Mouse (Mus musculus) neural tube, embryonic 14.5 days (tissue): ENCODE measurements around the gene Desi2. TPM values are rescaled to one million over a fixed set of nuclear protein-coding genes. Genes with fewer than 3 reads are reported as not detected.
"Not testable (repeated sequence)": the region's sequence is repeated elsewhere in the genome, so short reads cannot be mapped to it uniquely, and the experiment has no call there.

Experiments
- ATAC-seq: fragments of 200-750 bp; cut with Nextera tagmentation; 2 replicates; pipeline ENCODE4 v1.8.0; 2017; ENCODE audit warnings: low read depth, mild to moderate bottlenecking, moderate TSS enrichment, moderate library complexity
- H3K27ac ChIP-seq: fragments of 300-500 bp; sonication (generic); 2 replicates; pipeline ENCODE4 v1.5.1; 2014; ENCODE audit warnings: low read depth, mild to moderate bottlenecking, control low read depth, low read length, moderate library complexity, mixed read lengths
- H3K27me3 ChIP-seq: fragments of 300-500 bp; sonication (generic); 2 replicates; pipeline ENCODE4 v1.6.1; 2014; ENCODE audit warnings: low read length; ENCODE audit not compliant: control insufficient read depth, insufficient read depth
- H3K36me3 ChIP-seq: fragments of 300-500 bp; sonication (generic); 2 replicates; pipeline ENCODE4 v1.6.1; 2014; ENCODE audit warnings: low read length, mixed read lengths; ENCODE audit not compliant: control insufficient read depth, insufficient read depth
- H3K4me1 ChIP-seq: fragments of 300-500 bp; sonication (generic); 2 replicates; pipeline ENCODE4 v1.6.1; 2014; ENCODE audit warnings: low read length; ENCODE audit not compliant: control insufficient read depth, insufficient read depth
- H3K4me2 ChIP-seq: fragments of 300-500 bp; sonication (generic); 2 replicates; pipeline ENCODE4 v1.6.1; 2014; ENCODE audit warnings: mild to moderate bottlenecking, low read depth, low read length, control low read depth
- H3K4me3 ChIP-seq: fragments of 300-500 bp; sonication (generic); 2 replicates; pipeline ENCODE4 v1.5.1; 2014; ENCODE audit warnings: low read depth, low read length, control low read depth, mixed read lengths
- H3K9ac ChIP-seq: fragments of 300-500 bp; sonication (generic); replicated peaks from 2 replicates; pipeline ENCODE4 v1.6.1; 2014; ENCODE audit warnings: low read depth, mild to moderate bottlenecking, control low read depth, low read length, mixed read lengths
- H3K9me3 ChIP-seq: fragments of 300-500 bp; sonication (generic); 2 replicates; pipeline ENCODE4 v1.6.1; 2016; ENCODE audit warnings: low read length; ENCODE audit not compliant: control insufficient read depth
- WGBS: fragments of 180-500 bp; shearing (Covaris S2); extraction: QIAGEN DNeasy Blood & Tissue Kit; methylation state at CpG from one replicate; pipeline ENCODE4 v1.1.7; 2014; 5-methylcytosine and 5-hydroxymethylcytosine counted together
- polyA plus RNA-seq: library from polyadenylated mRNA; unstranded; fragments of >200 nt; fragmentation: Nextera tagmentation; extraction: Ambion mirVana; gene quantifications from 2 replicates; pipeline ENCODE4 v1.2.1, GENCODE M21; 2014

Gene Desi2
- polyA plus RNA-seq, 1 experiment from 2014 or later: 22.3 TPM

DNA sequence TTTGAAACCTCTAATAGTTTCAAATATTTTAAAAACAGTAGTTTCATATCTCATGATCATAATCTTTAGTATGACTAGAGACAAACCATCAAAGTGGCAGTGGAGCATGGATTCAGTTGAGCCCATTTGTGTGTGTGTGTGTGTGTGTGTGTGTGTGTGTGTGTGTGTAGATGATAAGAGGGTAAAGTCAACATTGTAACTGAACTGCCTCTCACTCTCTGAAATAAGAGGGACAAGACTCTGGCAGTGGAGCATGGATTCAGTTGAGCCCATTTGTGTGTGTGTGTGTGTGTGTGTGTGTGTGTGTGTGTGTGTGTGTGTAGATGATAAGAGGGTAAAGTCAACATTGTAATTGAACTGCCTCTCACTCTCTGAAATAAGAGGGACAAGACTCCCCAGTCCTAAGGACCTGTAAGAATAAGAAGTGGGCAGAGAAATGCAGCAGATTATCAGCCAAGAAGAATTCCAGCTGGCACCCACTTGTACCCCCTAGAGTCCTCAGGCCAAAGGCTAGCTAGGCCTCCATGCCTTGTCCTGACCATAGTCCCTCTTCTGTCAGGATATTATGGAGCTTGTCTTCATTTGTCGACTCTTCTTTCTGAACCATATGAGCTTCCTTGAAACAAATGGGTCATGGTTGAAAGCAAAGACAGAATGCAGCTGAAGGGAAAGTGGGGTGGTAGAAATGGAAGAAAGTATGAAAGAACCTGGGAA lies 61.0 kb downstream of the Desi2 start:
- Histone ChIP-seq H3K4me3 (no peak overlapping the region), H3K36me3 (no peaks in the 10 kb centered on the region), H3K9me3 (no peaks in the 10 kb centered on the region), H3K27me3 (no peaks in the 10 kb centered on the region), H3K4me1 (no peaks in the 10 kb centered on the region), H3K4me2 (no peak overlapping the region), H3K9ac (no peak overlapping the region), H3K27ac (no peak overlapping the region)
- WGBS: 92% methylated on average over 1 of the region's 1 CpGs
- no peak for ATAC-seq

GRCm38 (mm10) chr1:178254598-178254997 lies 67.4 kb downstream of the Desi2 start:
- H3K27me3 ChIP-seq: no peaks in the 10 kb centered on the region
- no peak overlapping the region for H3K27ac ChIP-seq
- WGBS: 84% methylated on average over 4 of the region's 4 CpGs
- H3K4me1 ChIP-seq: no peaks in the 10 kb centered on the region
- no peak for ATAC-seq
- no peak overlapping the region for H3K4me3 ChIP-seq
- H3K9ac ChIP-seq: no peak overlapping the region
- H3K4me2 ChIP-seq: no peak overlapping the region
- no peaks in the 10 kb centered on the region for H3K36me3 ChIP-seq
- H3K9me3 ChIP-seq: no peaks in the 10 kb centered on the region

GRCm38 (mm10) chr1:178256351-178256750 lies 69.1 kb downstream of the Desi2 start:
- no peaks in the 10 kb centered on the region for H3K4me1 ChIP-seq
- ATAC-seq: no peak
- 94% methylated on average over 4 of the region's 4 CpGs for WGBS

GRCm38 (mm10) chr1:178258821-178259220 lies 71.6 kb downstream of the Desi2 start:
- H3K9ac ChIP-seq: no peak overlapping the region
- H3K27me3 ChIP-seq: no peaks in the 10 kb centered on the region
- H3K4me2 ChIP-seq: no peak overlapping the region
- H3K36me3 ChIP-seq: no peaks in the 10 kb centered on the region
- H3K9me3 ChIP-seq: no peaks in the 10 kb centered on the region
- H3K4me1 ChIP-seq: no peaks in the 10 kb centered on the region
- 96% methylated on average over 2 of the region's 2 CpGs for WGBS
- no peak for ATAC-seq
- H3K27ac ChIP-seq: no peak overlapping the region
- H3K4me3 ChIP-seq: no peak overlapping the region

More at GRCm38 (mm10) chr1:178256351-178256750, 69.1 kb downstream of the Desi2 start:
- Histone ChIP-seq H3K4me3 (no peak overlapping the region), H3K9ac (no peak overlapping the region), H3K27me3 (no peaks in the 10 kb centered on the region), H3K27ac (no peak overlapping the region), H3K9me3 (no peaks in the 10 kb centered on the region), H3K4me2 (no peak overlapping the region), H3K36me3 (no peaks in the 10 kb centered on the region)

DNA sequence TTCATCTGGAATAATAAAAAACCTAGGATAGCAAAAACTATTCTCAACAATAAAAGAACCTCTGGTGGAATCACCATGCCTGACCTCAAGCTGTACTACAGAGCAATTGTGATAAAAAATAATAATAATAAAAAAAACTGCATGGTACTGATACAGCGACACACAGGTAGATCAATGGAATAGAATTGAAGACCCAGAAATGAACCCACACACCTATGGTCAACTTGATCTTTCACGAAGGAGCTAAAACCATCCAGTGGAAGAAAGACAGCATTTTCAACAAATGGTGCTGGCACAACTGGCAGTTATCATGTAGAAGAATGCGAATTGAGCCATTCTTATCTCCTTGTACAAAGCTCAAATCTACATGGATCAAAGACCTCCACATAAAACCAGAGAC lies 78.2 kb downstream of the Desi2 start:
- H3K9ac ChIP-seq, H3K9me3 ChIP-seq, H3K27me3 ChIP-seq, H3K4me1 ChIP-seq, ATAC-seq, H3K4me3 ChIP-seq, H3K36me3 ChIP-seq, H3K4me2 ChIP-seq, H3K27ac ChIP-seq: not testable (repeated sequence)
- WGBS: 97% methylated on average over 3 of the region's 3 CpGs

DNA sequence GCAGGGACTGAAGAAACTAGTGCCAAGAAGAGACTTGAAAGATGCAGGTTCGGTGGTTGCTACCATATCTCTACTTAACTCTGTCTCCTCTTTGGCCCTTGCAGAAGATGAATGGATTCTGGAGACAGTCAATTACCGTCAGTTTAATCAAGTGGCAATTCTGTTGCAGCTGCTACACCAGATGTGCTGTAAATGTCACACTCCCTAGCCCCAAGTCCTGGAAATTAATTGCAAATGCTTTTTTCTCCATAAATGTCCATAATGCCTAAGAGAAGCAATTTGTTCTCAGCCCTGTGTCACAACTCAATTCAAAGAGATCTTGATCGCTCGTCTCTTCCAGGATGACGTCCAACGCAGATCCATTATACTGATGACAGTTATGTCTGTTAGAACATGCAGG lies 83.4 kb downstream of the Desi2 start:
- Histone ChIP-seq H3K9ac (no peak overlapping the region), H3K4me2 (no peak overlapping the region), H3K27me3 (no peaks in the 10 kb centered on the region), H3K9me3 (no peaks in the 10 kb centered on the region), H3K4me1 (no peaks in the 10 kb centered on the region), H3K27ac (no peak overlapping the region), H3K36me3 (no peaks in the 10 kb centered on the region), H3K4me3 (no peak overlapping the region)
- ATAC-seq: no peak
- 39% methylated on average over 6 of the region's 6 CpGs for WGBS

GRCm38 (mm10) chr1:178275174-178275730 lies 88.0 kb downstream of the Desi2 start:
- peak overlapping the region; percentile 58; the same call in 1 of the 2 replicates for H3K4me3 ChIP-seq
- no peaks in the 10 kb centered on the region for H3K4me1 ChIP-seq
- no peaks in the 10 kb centered on the region for H3K9me3 ChIP-seq
- no peak for ATAC-seq
- no peak overlapping the region for H3K9ac ChIP-seq
- H3K36me3 ChIP-seq: no peaks in the 10 kb centered on the region
- H3K27ac ChIP-seq: no peak overlapping the region
- H3K27me3 ChIP-seq: no peaks in the 10 kb centered on the region
- WGBS: 27% methylated on average over 9 of the region's 9 CpGs
- H3K4me2 ChIP-seq: peak overlapping the region; percentile 68

DNA sequence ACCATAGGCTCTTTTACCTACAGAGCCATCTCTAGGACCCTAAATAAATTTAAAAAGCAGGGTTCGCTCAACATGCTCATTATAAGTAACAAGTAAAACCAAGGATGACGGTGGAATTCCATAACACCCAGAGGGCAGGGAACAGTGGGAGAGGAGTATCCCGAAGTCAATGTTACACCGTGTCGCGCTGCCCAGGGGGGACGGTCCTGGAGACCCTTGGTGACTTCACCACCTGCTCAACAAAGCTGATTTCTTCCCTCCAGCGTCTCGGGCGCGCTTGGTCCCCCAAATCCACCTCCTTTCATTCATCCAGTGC lies 88.5 kb downstream of the Desi2 start:
- peak overlapping the region; percentile 68 for H3K4me2 ChIP-seq
- H3K27ac ChIP-seq: peak overlapping the region; percentile 83
- peak overlapping the region; percentile 91 for H3K9ac ChIP-seq
- H3K27me3 ChIP-seq: no peaks in the 10 kb centered on the region
- no peaks in the 10 kb centered on the region for H3K9me3 ChIP-seq
- H3K4me1 ChIP-seq: no peaks in the 10 kb centered on the region
- H3K4me3 ChIP-seq: peak overlapping the region; percentile 58
- no peaks in the 10 kb centered on the region for H3K36me3 ChIP-seq
- 7% methylated on average over 11 of the region's 11 CpGs for WGBS
- ATAC-seq: peak; percentile 71

GRCm38 (mm10) chr1:178276054-178276911 lies 89.1 kb downstream of the Desi2 start:
- peak; percentile 92 for ATAC-seq
- no peaks in the 10 kb centered on the region for H3K36me3 ChIP-seq
- peak overlapping the region; percentile 58 for H3K4me3 ChIP-seq
- H3K4me2 ChIP-seq: peak overlapping the region; percentile 68
- H3K27me3 ChIP-seq: no peaks in the 10 kb centered on the region
- no peaks in the 10 kb centered on the region for H3K4me1 ChIP-seq
- WGBS: under 1% methylated on average over 78 of the region's 87 CpGs
- H3K27ac ChIP-seq: peak overlapping the region; percentile 83
- peak overlapping the region; percentile 91 for H3K9ac ChIP-seq
- no peaks in the 10 kb centered on the region for H3K9me3 ChIP-seq
